Mouse (Mus musculus) left cerebral cortex, postnatal 10 days (tissue): ENCODE results near the gene Slc25a24. TPM values are rescaled to one million over a fixed set of nuclear protein-coding genes. Genes with fewer than 3 reads are reported as not detected.
A peak's percentile ranks its signal among the peaks of the same experiment; 100 is the strongest.

Source experiments
- DNase-seq, 2 experiments: peaks; one replicate each; pipeline ENCODE4 v3.0.0; 2021 to 2022; ENCODE audit warnings: low spot score in 2 of 2, mixed read lengths in 1 of 2; ENCODE audit errors: extremely low spot score in 1 of 2
- intact Hi-C: fragments of 180-260 bp; cut with DNase I; formaldehyde crosslinking; loops from one replicate; pipeline ENCODE4 v1.15.1; 2025
- total RNA-seq, 2 experiments: library from RNA; stranded (reverse); gene quantifications; 2 replicates each; pipeline ENCODE4 v1.2.3; 2021

Gene Slc25a24
- 1 to 10 TPM; 2.7 to 3.4 TPM for total RNA-seq

DNA sequence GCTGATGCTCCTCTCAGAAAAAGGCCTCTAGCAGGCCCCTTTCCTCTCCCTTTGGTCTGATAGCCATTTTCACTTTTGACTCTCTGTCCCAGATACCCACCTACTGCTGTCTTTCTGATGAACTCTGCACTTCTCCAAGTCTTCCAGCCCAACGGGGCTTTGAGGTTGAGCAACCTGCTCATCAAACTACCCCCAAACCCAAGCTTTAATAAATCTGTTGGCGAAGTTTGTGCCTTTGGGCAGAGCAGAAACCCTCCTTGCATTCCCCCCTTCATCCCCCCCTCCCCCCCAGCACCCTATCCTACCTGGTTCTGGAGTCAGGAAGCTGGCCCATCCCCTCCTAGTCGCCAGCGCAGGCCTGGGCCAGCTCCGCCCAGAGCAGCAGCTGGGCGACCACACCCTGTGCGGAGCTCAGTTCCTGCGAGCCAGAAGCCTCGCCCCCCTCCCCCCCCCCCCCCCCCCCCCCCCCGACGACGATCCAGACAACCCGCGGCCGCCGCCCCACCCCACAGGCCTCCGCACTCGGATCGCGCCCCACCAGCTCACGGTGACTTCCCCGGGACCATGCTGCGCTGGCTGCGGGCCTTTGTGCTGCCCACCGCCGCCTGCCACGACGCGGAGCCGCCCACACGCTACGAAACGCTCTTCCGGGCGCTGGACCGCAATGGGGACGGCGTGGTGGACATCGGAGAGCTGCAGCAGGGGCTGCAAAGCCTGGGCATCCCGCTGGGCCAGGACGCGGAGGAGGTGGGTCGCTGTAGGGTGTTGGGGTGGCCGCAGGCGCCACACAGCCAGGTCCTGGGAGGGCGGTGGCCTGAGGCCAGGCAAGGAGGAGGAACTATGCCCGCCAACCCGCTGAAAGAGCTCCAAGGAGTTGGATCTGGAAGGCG is at the start of gene Slc25a24:
Gene Slc25a24, plus strand, starts transcription at position 509 of the 890 bp plus-strand sequence.
- peak; percentile 9 to 63 for DNase-seq
- intact Hi-C loops: no loop called here

DNA sequence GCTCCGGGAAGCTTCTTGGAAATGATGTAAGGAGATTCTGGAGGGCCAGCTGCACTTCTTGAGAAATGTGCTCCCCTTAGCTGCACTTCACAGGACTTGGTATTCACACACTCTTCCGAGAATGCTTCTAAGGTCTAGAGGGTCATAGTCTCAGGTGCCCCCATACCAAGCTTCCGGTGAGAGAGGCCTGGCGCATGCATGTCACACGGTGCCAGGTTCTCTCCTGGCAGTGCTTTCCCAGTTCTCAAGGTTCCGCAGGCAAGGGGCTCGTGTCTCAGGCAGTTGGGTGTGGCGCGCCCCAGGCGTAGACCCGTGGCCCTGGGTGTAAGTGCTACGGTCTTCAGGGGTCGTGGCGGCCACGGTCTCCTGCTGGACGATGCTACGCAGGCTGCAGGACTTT is 42.8 kb upstream of the Slc25a24 start, which contains the start of gene Slc25a54:
Gene Slc25a54, plus strand, starts transcription at position 301 of the 400 bp plus-strand sequence.
- DNase-seq: no peak
- intact Hi-C loops: no loop called here

DNA sequence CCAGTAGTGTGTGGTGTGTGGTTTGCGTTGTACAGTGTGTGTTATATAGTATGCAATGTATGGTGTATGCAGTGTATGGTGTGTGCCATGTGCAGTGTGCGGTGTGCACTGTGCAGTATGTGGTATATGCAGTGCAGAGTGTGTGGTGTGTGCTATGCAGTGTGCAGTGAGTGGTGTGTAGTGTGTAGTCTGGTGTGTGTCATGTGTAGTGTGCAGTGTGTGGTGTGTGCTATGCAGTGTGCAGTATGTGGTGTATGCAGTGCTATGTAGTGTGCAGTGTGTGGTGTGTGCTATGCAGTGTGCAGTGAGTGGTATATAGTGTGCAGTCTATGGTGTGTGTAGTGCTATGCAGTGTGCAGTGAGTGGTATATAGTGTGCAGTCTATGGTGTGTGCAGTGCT is 38.5 kb upstream of the Slc25a24 start:
- intact Hi-C loops: no loop called here
- no peak for DNase-seq

DNA sequence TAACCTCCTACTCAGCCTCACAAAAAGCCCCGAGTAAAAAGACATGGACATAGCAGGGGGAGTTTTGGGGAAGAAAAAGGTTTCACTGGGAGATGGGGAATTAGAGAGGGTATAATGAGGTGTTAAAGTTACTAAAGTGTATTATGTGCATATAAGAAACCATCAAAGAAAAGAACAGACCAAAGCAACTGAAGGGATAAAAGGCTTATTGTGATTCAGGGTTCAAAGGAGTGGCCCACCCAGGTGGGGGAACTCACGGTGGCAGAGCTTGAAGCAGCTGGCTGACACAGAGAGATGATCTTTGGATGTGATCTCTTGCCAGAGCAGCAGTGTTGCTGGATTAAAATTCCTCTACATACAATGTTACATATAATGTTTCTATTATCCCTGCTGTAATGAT is 34.5 kb upstream of the Slc25a24 start:
- no peak for DNase-seq

DNA sequence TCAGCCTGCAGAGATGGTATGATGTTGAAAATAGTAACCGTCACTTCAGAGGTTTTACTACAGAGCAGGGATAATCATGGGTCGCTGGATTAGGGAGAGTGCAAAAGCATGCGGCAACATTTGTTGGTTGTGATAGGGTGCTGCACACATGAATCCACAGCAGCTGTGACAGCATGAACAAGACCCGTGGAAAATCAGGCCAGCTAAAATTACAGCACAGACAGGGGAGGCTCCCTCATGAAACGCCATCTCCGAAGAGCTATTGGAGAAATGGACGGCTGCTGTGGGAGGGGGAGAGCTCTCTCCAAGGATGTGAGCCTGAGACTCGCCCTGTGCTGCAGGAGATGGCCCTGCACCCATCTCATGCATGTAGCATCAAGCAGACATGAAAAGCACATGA is 18.2 kb upstream of the Slc25a24 start:
- DNase-seq: no peak
- intact Hi-C loops: no loop called here

More for the DNA sequence above, 34.5 kb upstream of the Slc25a24 start:
- intact Hi-C loops: no loop called here

DNA sequence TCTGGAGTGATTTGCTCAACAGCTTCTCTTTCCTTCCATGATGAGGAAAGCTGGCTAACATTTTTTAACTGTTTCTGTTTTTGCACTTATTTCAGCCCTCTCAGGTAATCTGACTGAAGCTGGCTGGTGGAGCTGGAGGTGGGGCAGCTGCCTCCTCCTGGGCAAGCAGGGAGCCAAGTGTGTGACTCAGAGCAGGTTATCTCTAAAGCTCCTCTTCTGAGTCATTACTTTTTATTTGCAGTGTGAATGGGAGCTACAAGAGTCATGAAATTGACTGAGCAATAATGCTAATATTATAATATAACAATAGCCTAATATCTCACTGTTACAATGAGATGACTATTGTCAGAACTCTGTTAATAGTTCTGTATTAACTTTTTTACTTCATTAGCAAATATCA is 5.8 kb upstream of the Slc25a24 start:
- intact Hi-C loops: no loop called here
- no peak for DNase-seq

DNA sequence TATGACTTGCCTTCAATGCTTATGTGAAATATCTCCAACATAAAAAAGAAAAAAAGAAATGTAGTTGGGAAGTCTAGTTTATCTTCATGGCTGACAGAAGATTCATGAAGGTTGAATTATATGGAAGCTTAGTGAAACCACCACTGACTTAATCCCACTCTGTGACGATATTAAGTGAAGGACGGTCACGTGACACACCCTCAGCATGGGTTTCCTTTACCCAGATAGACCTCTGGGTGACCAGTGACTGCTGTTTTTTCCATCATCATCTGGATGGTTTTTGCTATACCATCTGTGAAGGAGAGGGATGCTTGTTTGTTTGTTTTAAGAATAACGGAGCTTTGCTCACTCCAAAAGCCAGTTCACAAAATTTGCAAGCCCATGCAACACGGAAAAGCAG is 3.4 kb upstream of the Slc25a24 start:
- DNase-seq: no peak
- intact Hi-C loops: no loop called here

DNA sequence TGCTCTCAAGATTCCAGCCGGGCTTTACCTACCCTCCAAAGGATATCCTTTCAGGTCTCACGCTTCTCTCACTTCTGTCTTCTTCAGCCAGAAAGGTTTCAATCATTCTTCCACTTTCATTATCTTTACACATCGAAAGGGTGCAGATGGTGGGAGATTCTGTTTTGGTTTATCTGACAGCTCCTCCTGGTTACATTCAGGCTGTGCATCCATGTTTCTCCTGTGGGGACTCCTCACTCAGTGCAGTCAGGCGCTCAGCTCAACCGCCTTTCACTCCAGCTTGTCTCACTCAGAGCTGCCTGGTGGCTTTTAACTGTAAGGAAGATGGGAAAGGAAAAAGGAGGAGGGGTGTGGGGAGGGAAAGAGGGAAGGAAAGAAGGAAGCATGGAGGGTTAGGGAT is 3.0 kb upstream of the Slc25a24 start:
- DNase-seq: no peak
- intact Hi-C loops: no loop called here

DNA sequence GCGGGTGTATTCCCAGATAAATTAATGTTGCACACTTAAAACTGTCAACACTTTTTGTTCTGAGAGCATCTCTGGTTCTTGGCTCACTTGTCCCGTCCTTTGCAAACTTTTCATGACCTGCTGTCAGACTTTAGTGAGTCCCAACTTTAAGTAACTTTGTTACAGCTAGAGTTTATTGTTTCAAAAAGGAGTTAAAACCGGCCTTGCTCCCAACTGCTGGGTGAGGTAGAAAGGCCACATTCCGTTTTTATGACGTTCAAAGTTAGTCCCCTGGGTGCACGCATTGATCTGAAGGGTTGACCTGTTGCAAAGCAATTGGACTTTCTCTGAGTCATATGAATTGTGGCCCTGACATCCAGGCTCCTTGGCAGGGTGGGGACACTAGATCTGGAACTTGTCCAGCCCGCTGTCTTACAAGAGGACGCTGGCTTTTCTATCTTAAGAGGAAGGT is 607 bp downstream of the Slc25a24 start:
- DNase-seq: no peak
- intact Hi-C loops: no loop called here

DNA sequence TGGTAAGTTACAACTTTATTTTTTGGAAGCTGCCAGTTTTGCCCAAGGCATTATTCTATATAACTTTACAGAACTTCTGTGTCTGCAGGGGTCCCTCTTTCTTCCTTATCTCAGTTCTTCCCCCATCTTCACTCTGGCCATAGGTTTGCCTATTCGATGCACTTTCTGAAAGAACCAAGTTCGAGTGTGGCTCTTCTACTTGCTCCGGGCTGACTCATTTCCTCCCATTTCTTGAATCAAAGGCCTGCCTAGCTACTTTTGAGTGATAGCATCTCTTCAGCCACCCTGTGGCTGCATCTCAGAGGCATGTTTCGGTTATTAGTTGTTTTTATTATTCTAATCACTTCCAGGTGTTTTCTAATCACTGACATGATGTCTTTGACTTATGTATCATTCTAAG is 1.1 kb downstream of the Slc25a24 start:
- no peak for DNase-seq
- intact Hi-C loops: no loop called here

DNA sequence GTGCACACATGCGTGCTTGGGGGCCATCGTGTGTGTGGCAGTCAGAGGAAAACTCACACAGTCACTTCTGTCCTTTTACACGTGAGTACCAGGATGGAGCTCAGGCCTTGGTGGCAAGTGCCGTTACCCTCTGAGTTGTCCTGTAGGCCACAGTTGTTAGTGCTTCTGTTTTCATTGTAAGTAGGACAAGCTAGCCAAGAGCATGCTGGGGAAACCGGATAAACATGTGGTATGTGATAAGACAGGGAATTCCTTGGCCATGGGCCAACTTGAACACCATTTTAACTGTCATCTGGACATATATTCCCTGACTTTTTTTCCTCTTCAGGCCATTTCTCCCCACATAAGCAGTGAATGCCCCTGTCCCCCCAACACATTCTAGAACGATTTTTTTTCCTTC is 2.6 kb downstream of the Slc25a24 start:
- no peak for DNase-seq
- intact Hi-C loops: no loop called here

DNA sequence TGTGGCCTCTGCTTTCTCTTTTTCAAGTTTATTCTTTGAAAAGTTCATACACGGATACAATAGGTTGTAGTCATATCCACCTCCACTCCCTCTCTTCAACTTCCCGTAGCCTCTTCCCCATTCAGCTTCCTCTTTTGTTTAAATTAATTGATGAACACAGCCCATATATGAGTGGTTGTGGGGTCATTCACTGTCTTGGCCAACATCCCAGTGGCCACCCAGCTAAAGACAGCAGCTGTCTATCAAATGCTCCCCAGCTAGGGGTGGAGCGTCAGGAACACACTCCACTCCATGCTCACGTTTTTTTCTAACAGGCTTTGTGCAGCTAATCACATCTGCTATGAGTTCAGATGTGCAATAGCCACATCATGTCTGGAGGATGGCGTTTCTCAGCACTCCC is 6.8 kb downstream of the Slc25a24 start:
- intact Hi-C loops: no loop called here
- no peak for DNase-seq

DNA sequence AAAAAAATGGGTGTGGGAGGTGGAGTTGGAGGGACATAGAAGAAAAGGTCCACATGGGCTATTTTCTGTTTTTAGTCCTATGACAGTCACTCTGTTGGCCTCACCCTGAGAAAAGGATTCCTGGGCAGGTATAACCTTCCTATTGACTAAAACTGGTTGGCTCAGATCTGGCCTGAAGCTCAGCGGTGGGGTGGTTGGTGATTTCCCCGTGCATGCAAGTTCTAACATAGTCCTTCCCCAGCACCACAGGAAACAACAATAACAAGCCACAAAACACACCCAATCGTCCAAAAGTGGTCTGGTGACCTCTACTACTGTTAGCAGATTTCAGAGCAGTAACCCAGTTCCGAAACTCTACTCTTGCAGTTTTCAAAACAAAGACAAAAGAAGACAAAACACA is 10.0 kb downstream of the Slc25a24 start:
- no peak for DNase-seq
- intact Hi-C loops: no loop called here

DNA sequence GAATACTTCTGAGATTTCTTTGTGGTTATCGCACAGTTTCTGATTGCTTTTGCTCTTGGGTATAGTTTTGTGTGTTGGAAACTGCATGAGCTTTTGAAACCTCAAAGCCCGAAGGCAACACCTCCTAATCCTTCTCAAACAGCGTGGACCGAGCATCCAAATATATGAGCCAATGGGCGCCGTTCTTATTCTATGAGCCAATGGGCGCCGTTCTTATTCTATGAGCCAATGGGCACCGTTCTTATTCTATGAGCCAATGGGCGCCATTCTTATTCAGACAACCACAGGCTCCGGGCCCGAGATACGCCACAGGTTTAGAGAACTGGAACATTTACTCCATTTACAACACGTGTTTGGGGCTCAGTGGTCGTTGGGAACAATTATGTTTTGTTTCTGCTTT is 11.1 kb downstream of the Slc25a24 start:
- intact Hi-C loops: no loop called here
- no peak for DNase-seq

DNA sequence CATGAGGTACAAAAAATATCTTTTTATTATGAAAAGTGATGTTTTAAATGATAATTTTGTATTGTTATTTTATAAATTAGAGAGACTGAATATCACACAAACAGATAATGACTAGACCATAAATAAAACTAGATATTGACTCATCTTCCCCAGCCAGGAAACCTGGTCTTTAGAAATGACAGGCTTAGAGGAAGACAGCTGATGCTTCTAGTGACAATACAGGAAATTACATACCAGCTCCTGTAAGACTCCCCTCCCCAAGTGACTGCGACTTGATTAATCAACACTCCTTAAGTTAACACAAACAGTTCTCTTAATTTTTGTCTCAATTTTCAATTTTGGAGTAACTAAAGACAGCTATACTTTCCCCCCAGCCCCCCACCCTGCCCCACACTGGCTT is 12.4 kb downstream of the Slc25a24 start:
- DNase-seq: no peak
- intact Hi-C loops: no loop called here

DNA sequence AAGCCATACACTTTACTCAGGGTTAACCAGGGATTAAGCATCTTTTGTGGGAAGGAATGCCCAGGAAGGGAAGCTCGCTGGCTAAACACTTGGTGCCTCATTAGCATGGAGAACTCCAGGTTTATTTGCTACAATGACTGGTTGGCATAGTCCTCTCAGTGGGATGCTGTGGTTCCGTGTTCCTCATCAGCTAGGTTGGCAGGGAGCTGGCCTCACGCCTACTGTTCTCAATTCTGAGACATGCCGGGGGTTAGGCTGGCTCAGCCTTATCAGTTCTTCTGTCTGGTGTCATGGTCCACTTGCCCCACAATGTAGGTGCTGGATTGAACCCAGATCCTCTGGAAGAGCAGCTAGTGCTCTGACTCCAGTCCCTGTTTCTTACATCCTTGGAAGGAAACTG is 29.6 kb downstream of the Slc25a24 start:
- intact Hi-C loops: no loop called here
- DNase-seq: no peak

DNA sequence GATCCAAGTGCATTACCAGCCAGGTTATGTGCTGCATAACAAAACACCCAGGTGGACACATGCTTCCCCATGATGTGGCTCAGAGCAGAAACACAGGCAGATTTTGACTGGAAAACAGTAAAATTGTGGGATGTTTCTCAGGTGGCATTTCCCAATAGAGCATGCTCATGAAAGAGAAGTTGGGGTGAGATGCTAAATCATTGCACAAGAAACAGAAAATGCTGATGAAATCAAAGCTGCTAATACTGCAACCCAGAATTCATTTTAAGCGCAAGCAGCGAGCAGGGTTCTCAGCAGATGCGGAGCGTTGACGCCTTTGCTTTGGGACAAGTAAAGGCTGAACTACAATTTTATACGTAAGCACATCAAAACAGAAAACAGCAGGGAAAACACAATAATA is 30.5 kb downstream of the Slc25a24 start:
- intact Hi-C loops: no loop called here
- DNase-seq: no peak

DNA sequence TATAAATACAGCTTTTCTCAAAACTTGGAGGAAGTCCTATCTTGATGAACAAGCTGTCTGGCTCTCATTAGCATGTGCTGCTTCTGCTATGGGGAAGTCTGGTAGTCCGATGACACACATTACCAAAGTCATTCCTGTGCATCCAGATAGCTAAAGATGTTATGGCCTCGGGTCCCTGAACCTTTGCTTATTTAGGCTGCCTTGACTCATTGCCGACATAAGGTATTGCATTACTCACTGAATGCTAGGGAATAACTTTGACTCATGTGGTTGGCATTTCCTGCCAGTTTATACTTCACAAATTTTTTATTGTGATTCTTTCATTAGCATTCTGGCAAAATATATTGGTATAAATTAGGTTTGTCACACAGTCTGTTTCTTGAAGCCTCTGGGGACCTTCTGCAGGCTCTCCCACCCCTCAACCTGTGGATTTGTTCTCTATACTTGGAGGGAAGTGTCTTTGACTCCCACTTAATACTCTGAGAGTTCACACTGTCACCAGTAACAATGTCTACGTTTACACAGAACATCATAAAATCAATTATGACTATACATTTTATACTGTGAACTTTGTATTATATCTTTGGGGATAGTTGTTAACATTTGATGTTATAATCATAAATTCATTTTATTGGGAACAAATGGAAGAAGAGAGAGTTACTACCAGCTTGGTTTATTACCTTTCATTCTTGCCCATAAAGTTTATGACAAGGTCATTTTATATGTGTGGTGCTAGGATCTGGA is 33.1 kb downstream of the Slc25a24 start:
- DNase-seq: no peak
- intact Hi-C loops: no loop called here

DNA sequence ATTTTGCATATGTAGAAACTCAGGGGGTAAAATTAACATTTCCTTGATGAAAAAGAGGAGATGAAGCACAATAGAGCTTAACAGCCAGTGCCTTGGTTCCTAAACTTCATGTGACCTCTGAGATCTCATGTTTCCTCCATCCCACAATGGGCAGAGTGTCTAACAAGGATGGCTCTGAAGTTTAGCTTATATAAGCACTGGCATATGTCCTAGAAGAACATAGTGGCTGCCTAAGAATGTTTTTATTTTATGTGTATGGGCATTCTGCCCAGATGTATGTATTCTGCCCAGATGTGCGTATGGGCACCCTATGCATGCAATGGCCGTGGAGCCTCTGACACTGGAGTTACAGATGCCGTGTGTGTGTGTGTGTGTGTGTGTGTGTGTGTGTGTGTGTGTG is 34.5 kb downstream of the Slc25a24 start:
- no peak for DNase-seq
- intact Hi-C loops: no loop called here

DNA sequence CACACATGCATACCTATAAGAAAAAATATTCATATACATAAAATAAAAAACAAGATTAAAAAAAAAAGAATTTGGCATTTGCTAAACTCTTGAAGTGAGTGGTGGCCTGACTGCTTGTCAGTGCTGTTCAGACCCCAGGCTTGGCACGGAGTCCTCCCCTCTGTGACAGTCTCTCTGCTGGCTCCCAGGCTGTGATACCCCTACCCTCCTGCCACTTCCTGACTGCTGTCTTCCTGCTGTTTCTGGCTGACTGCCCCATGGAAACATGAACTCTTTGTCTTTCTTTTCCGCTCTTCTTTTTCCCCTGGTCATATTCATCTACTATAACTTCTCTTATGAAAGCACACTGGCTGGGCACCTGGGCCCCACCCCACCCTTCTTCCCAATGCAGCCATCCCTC is 41.1 kb downstream of the Slc25a24 start:
- intact Hi-C loops: no loop called here
- DNase-seq: no peak
